Mouse (Mus musculus): ENCODE data around the gene Poln. TPM values are rescaled to one million over a fixed set of nuclear protein-coding genes. Genes with fewer than 3 reads are reported as not detected.

Poln gene
- polyA plus RNA-seq, 1 experiment = 1.8 TPM

DNA sequence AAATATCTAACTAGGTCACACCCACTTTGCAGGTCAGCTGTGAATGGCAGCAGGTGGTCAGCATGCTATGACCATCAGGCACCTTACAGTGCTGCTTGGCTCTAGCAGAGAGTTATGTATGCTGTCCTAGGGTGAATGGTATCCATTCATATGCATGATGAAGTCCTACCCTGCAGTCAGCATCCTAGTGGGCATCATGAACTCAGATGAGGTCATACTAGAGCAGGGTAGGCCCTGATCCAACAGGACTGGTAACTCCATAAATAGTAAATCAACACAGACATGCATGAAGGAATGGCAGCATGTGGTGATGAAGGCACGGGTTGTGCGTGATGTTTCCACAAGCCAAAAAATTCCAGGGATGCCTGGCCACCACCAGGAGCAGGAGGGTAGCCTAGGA lies 36.5 kb upstream of the Poln start:
- H3K4me3 ChIP-seq (ENCODE audit: insufficient read depth, low read depth, low read length) = no peak overlapping the region
- H3K27me3 ChIP-seq (replicated peaks; ENCODE audit: control insufficient read depth, insufficient read depth, low read length) = no peaks in the 10 kb centered on the region
- TF ChIP-seq CTCF (conservative IDR thresholded peaks at IDR 0.05; ENCODE audit: insufficient read depth, insufficient read length, low read depth, low read length) = no peak
- no peak for TF ChIP-seq POLR2A (IDR thresholded peaks at IDR 0.05; ENCODE audit: low read depth, low read length)
- H3K27ac ChIP-seq (ENCODE audit: insufficient read depth, low read depth, low read length) = no peak overlapping the region
- 0 out of 2 replicates have a peak, but pooled peaks cover 4% of the 10 kb centered on the region for H3K4me1 ChIP-seq (ENCODE audit: control insufficient read depth, insufficient read depth, low read length)
- peak; percentile 11 for DNase-seq
- WGBS = 48% methylated on average over 2 of the region's 2 CpGs
- no peaks in the 10 kb centered on the region for H3K36me3 ChIP-seq (ENCODE audit: control insufficient read depth, insufficient read depth, low read length)

GRCm38 (mm10) chr5:34204911-34205310 lies 35.7 kb upstream of the Poln start:
- DNase-seq = no peak
- WGBS = 84% methylated on average over 2 of the region's 2 CpGs
- TF ChIP-seq POLR2A (IDR thresholded peaks at IDR 0.05; ENCODE audit: low read depth, low read length) (no peak), CTCF (conservative IDR thresholded peaks at IDR 0.05; ENCODE audit: insufficient read depth, insufficient read length, low read depth, low read length) (no peak)

GRCm38 (mm10) chr5:34202006-34202405 lies 32.8 kb upstream of the Poln start:
- TF ChIP-seq CTCF (conservative IDR thresholded peaks at IDR 0.05; ENCODE audit: insufficient read depth, insufficient read length, low read depth, low read length) (no peak), POLR2A (IDR thresholded peaks at IDR 0.05; ENCODE audit: low read depth, low read length) (no peak)
- no peaks in the 10 kb centered on the region for H3K36me3 ChIP-seq (ENCODE audit: control insufficient read depth, insufficient read depth, low read length)
- no peak overlapping the region for H3K4me3 ChIP-seq (ENCODE audit: insufficient read depth, low read depth, low read length)
- H3K27ac ChIP-seq (ENCODE audit: insufficient read depth, low read depth, low read length) = no peak overlapping the region
- peak; percentile 41 for DNase-seq
- H3K4me1 ChIP-seq (ENCODE audit: control insufficient read depth, insufficient read depth, low read length) = 0 out of 2 replicates have a peak, but pooled peaks cover 4% of the 10 kb centered on the region
- H3K27me3 ChIP-seq (replicated peaks; ENCODE audit: control insufficient read depth, insufficient read depth, low read length) = no peaks in the 10 kb centered on the region
- WGBS = 48% methylated on average over 4 of the region's 4 CpGs

More at GRCm38 (mm10) chr5:34204911-34205310, 35.7 kb upstream of the Poln start:
- Histone ChIP-seq H3K36me3 (ENCODE audit: control insufficient read depth, insufficient read depth, low read length) (no peaks in the 10 kb centered on the region), H3K4me3 (ENCODE audit: insufficient read depth, low read depth, low read length) (no peak overlapping the region), H3K27me3 (replicated peaks; ENCODE audit: control insufficient read depth, insufficient read depth, low read length) (no peaks in the 10 kb centered on the region), H3K27ac (ENCODE audit: insufficient read depth, low read depth, low read length) (no peak overlapping the region), H3K4me1 (ENCODE audit: control insufficient read depth, insufficient read depth, low read length) (0 out of 2 replicates have a peak, but pooled peaks cover 4% of the 10 kb centered on the region)

- DNase-seq = peak; percentile 58
- TF ChIP-seq CTCF (conservative IDR thresholded peaks at IDR 0.05; ENCODE audit: insufficient read depth, insufficient read length, low read depth, low read length) (no peak; the same call in 1 of the 2 replicates), POLR2A (IDR thresholded peaks at IDR 0.05; ENCODE audit: low read depth, low read length) (no peak)
- Histone ChIP-seq H3K27me3 (replicated peaks; ENCODE audit: control insufficient read depth, insufficient read depth, low read length) (no peaks in the 10 kb centered on the region), H3K4me3 (ENCODE audit: insufficient read depth, low read depth, low read length) (no peak overlapping the region), H3K27ac (ENCODE audit: insufficient read depth, low read depth, low read length) (no peak overlapping the region), H3K36me3 (ENCODE audit: control insufficient read depth, insufficient read depth, low read length) (no peaks in the 10 kb centered on the region), H3K4me1 (ENCODE audit: control insufficient read depth, insufficient read depth, low read length) (0 out of 2 replicates have a peak, but pooled peaks cover 4% of the 10 kb centered on the region)
- WGBS = 45% methylated on average over 2 of the region's 2 CpGs
These were observed 32.1 kb upstream of the Poln start for GRCm38 (mm10) chr5:34201396-34201795.

GRCm38 (mm10) chr5:34198615-34199014 lies 29.4 kb upstream of the Poln start:
- DNase-seq = no peak
- WGBS = 91% methylated on average over 6 of the region's 6 CpGs
- 0 out of 2 replicates have a peak, but pooled peaks cover 4% of the 10 kb centered on the region for H3K4me1 ChIP-seq (ENCODE audit: control insufficient read depth, insufficient read depth, low read length)
- no peaks in the 10 kb centered on the region for H3K36me3 ChIP-seq (ENCODE audit: control insufficient read depth, insufficient read depth, low read length)
- no peak overlapping the region for H3K4me3 ChIP-seq (ENCODE audit: insufficient read depth, low read depth, low read length)
- TF ChIP-seq POLR2A (IDR thresholded peaks at IDR 0.05; ENCODE audit: low read depth, low read length) (no peak), CTCF (conservative IDR thresholded peaks at IDR 0.05; ENCODE audit: insufficient read depth, insufficient read length, low read depth, low read length) (no peak)
- no peaks in the 10 kb centered on the region for H3K27me3 ChIP-seq (replicated peaks; ENCODE audit: control insufficient read depth, insufficient read depth, low read length)
- H3K27ac ChIP-seq (ENCODE audit: insufficient read depth, low read depth, low read length) = no peak overlapping the region

DNA sequence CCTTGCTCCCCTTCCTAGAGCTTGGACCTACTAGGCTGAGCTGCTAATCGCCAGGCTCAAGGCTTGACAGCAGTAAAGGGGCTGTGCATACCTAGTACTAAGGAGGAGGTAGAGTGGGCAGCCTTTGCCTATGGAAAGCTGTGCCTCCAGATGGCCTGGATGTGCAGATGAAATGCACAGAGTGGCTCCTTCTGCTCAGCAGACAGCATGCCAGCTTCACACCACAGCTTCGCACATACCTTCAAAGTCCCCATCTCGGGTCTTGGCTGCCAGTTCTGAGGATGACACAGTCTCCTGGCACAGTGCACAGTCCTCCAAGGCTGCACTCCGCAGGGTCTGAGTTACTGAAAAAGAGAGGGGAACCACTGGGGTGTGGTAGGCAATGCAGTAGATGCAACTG lies 28.0 kb upstream of the Poln start:
- WGBS = 77% methylated on average over 4 of the region's 4 CpGs
- no peaks in the 10 kb centered on the region for H3K36me3 ChIP-seq (ENCODE audit: control insufficient read depth, insufficient read depth, low read length)
- 0 out of 2 replicates have a peak, but pooled peaks cover 4% of the 10 kb centered on the region for H3K4me1 ChIP-seq (ENCODE audit: control insufficient read depth, insufficient read depth, low read length)
- TF ChIP-seq CTCF (conservative IDR thresholded peaks at IDR 0.05; ENCODE audit: insufficient read depth, insufficient read length, low read depth, low read length) (no peak), POLR2A (IDR thresholded peaks at IDR 0.05; ENCODE audit: low read depth, low read length) (no peak)
- DNase-seq = no peak
- H3K4me3 ChIP-seq (ENCODE audit: insufficient read depth, low read depth, low read length) = no peak overlapping the region
- no peak overlapping the region for H3K27ac ChIP-seq (ENCODE audit: insufficient read depth, low read depth, low read length)
- H3K27me3 ChIP-seq (replicated peaks; ENCODE audit: control insufficient read depth, insufficient read depth, low read length) = no peaks in the 10 kb centered on the region

GRCm38 (mm10) chr5:34196423-34196822 lies 27.2 kb upstream of the Poln start:
- Histone ChIP-seq H3K27me3 (replicated peaks; ENCODE audit: control insufficient read depth, insufficient read depth, low read length) (no peaks in the 10 kb centered on the region), H3K36me3 (ENCODE audit: control insufficient read depth, insufficient read depth, low read length) (no peaks in the 10 kb centered on the region), H3K4me3 (ENCODE audit: insufficient read depth, low read depth, low read length) (no peak overlapping the region), H3K27ac (ENCODE audit: insufficient read depth, low read depth, low read length) (no peak overlapping the region), H3K4me1 (ENCODE audit: control insufficient read depth, insufficient read depth, low read length) (0 out of 2 replicates have a peak, but pooled peaks cover 4% of the 10 kb centered on the region)
- no peak for DNase-seq
- TF ChIP-seq POLR2A (IDR thresholded peaks at IDR 0.05; ENCODE audit: low read depth, low read length) (no peak), CTCF (conservative IDR thresholded peaks at IDR 0.05; ENCODE audit: insufficient read depth, insufficient read length, low read depth, low read length) (no peak)
- WGBS = 86% methylated on average over 7 of the region's 7 CpGs
